Mouse (Mus musculus) neural tube, embryonic 13.5 days (tissue): ENCODE measurements around the gene Nr2f2. TPM values are rescaled to one million over a fixed set of nuclear protein-coding genes. Genes with fewer than 3 reads are reported as not detected.

ENCODE experiments used
- ATAC-seq: fragments of 200-750 bp; cut with Nextera tagmentation; 2 replicates; pipeline ENCODE4 v1.8.0; 2017; ENCODE audit warnings: low read depth, mild to moderate bottlenecking, moderate TSS enrichment, moderate library complexity
- H3K27ac ChIP-seq: fragments of 300-500 bp; sonication (generic); replicated peaks from 2 replicates; pipeline ENCODE4 v1.5.1; 2015; ENCODE audit warnings: moderate library complexity, mild to moderate bottlenecking, inconsistent platforms
- H3K27me3 ChIP-seq: fragments of 300-500 bp; sonication (generic); 2 replicates; pipeline ENCODE4 v1.6.1; 2015; ENCODE audit warnings: mild to moderate bottlenecking, inconsistent platforms
- H3K36me3 ChIP-seq: fragments of 300-500 bp; sonication (generic); 2 replicates; pipeline ENCODE4 v1.6.1; 2015; ENCODE audit warnings: mild to moderate bottlenecking, inconsistent platforms
- H3K4me1 ChIP-seq: fragments of 300-500 bp; sonication (generic); replicated peaks from 2 replicates; pipeline ENCODE4 v1.6.1; 2015; ENCODE audit warnings: inconsistent platforms
- H3K4me2 ChIP-seq: fragments of 300-500 bp; sonication (generic); 2 replicates; pipeline ENCODE4 v1.6.1; 2015; ENCODE audit warnings: inconsistent platforms, mild to moderate bottlenecking, moderate library complexity
- H3K4me3 ChIP-seq: fragments of 300-500 bp; sonication (generic); 2 replicates; pipeline ENCODE4 v1.5.1; 2015; ENCODE audit warnings: mild to moderate bottlenecking, inconsistent platforms
- H3K9ac ChIP-seq: fragments of 300-500 bp; sonication (generic); 2 replicates; pipeline ENCODE4 v1.6.1; 2015; ENCODE audit warnings: moderate library complexity, mild to moderate bottlenecking, inconsistent platforms
- H3K9me3 ChIP-seq: fragments of 300-500 bp; sonication (generic); 2 replicates; pipeline ENCODE4 v1.6.1; 2016; ENCODE audit warnings: inconsistent platforms
- WGBS: fragments of 180-500 bp; shearing (Covaris S2); methylation state at CpG from one replicate; pipeline ENCODE4 v1.1.7; 2015; 5-methylcytosine and 5-hydroxymethylcytosine counted together
- polyA plus RNA-seq: library from polyadenylated mRNA; unstranded; fragments of >200 nt; fragmentation: Nextera tagmentation; extraction: Ambion mirVana; gene quantifications from 2 replicates; pipeline ENCODE4 v1.2.1, GENCODE M21; 2015

The Nr2f2 gene
- polyA plus RNA-seq, 1 experiment from 2014 or later, result 85.5 TPM

GRCm38 (mm10) chr7:70347618-70347958, 18.9 kb downstream of the Nr2f2 start:
- H3K4me2 ChIP-seq, result peak overlapping the region; percentile 88
- ATAC-seq, result no peak
- no peaks in the 10 kb centered on the region for H3K9me3 ChIP-seq
- peaks cover 31% of the 10 kb centered on the region for H3K27me3 ChIP-seq
- H3K27ac ChIP-seq, result peak overlapping the region; percentile 97
- peak overlapping the region; percentile 66 for H3K4me3 ChIP-seq
- H3K36me3 ChIP-seq, result no peaks in the 10 kb centered on the region
- 14% methylated on average over 14 of the region's 14 CpGs for WGBS
- peaks cover 91% of the 10 kb centered on the region for H3K4me1 ChIP-seq
- H3K9ac ChIP-seq, result peak overlapping the region; percentile 91

DNA sequence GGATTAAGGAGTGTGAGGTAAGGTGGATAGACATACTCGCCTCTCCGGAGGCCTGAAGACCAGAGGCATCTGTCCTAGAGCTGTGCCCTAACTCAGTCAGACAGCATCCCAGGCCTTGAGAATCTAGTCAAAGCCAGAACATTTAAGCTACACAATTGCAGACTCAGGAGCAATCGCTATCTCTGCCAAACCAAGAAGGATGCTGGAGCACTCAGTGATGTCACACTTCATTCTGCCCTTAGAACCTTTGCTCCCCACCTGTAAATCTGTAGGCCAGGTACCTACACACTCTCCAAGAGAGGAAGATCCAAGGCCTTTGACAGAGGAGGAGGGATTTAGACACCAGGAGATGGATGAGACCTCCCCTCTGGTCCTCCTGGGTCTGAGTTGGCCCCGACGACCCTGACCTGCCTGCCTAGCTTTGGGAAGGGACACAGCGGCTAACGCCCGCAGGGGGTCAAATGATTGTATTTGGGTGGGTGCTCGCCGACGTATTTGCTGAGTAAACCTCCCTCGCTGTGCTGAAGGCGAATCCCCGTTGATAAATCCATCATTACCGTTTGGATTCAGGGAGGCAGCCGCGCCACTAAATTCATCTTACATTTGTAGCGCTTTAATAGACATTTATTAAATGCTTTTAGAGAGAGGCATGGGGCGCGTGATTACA, 19.5 kb downstream of the Nr2f2 start:
- Histone ChIP-seq H3K9ac (peak overlapping the region; percentile 91), H3K9me3 (no peaks in the 10 kb centered on the region), H3K27me3 (peaks cover 34% of the 10 kb centered on the region), H3K4me2 (peak overlapping the region; percentile 88), H3K4me3 (peak overlapping the region; percentile 66), H3K27ac (peak overlapping the region; percentile 97), H3K36me3 (no peaks in the 10 kb centered on the region), H3K4me1 (peaks cover 86% of the 10 kb centered on the region)
- no peak for ATAC-seq
- 13% methylated on average over 20 of the region's 20 CpGs for WGBS

- Histone ChIP-seq H3K27me3 (peaks cover 44% of the 10 kb centered on the region), H3K4me1 (peaks cover 79% of the 10 kb centered on the region), H3K9ac (peak overlapping the region; percentile 70), H3K27ac (peak overlapping the region; percentile 97), H3K9me3 (no peaks in the 10 kb centered on the region), H3K4me2 (peak overlapping the region; percentile 88), H3K36me3 (no peaks in the 10 kb centered on the region), H3K4me3 (peak overlapping the region; percentile 43)
- peak; percentile 49 for ATAC-seq
- WGBS, result under 1% methylated on average over 35 of the region's 35 CpGs
Observed at GRCm38 (mm10) chr7:70346010-70346536, 20.5 kb downstream of the Nr2f2 start.

DNA sequence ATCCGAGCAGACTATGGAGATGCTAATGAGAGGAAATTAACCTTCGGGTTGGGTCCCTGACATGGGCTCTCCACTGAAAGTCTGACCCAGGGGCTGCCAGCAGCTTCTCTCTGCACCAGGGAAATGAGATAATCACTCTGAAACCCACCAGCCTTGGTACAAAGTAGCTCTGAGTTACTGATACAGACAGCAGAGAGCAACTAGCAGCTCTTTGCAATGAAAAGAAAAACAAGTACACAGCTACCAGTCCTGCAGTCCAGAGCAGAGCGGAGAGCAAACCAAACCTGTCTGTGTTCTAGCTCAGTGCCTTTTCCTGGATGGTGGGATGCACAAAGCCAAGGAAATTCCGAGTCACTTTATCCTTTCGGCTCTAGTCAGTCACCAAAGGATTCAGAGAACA, 23.1 kb downstream of the Nr2f2 start:
- 35% methylated on average over 5 of the region's 5 CpGs for WGBS
- ATAC-seq, result no peak
- H3K4me1 ChIP-seq, result peaks cover 65% of the 10 kb centered on the region

DNA sequence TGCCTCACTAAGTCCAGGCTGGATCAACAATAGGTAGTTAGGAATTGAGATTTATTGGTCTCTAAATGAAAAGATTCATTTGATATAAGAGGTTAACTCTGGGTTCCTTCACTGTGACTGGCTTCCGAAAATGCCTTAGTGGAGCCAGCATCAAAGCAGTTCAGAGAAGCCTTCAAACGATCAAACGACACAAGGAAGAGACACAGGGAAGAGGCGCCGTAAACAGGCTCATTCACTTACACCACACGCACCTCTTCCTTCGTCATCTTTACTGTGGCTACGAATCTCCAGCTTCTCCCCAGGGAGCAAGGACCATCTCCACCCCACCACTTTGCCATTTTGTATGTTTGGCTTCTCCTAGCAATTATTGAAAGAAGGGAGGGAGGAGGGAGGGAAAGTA, 23.8 kb downstream of the Nr2f2 start:
- no peak for ATAC-seq
- H3K4me3 ChIP-seq, result no peak overlapping the region
- H3K9me3 ChIP-seq, result no peaks in the 10 kb centered on the region
- no peaks in the 10 kb centered on the region for H3K36me3 ChIP-seq
- H3K4me2 ChIP-seq, result peak overlapping the region; percentile 15; the same call in 1 of the 2 replicates
- WGBS, result 15% methylated on average over 8 of the region's 8 CpGs
- peaks cover 63% of the 10 kb centered on the region for H3K4me1 ChIP-seq
- H3K9ac ChIP-seq, result no peak overlapping the region
- H3K27me3 ChIP-seq, result peaks cover 77% of the 10 kb centered on the region
- H3K27ac ChIP-seq, result 0 out of 2 replicates have a peak overlapping the region, but pooled peaks have one; percentile 1

More for the DNA sequence above, 23.1 kb downstream of the Nr2f2 start:
- Histone ChIP-seq H3K9ac (0 out of 2 replicates have a peak overlapping the region, but pooled peaks have one; percentile 18), H3K9me3 (no peaks in the 10 kb centered on the region), H3K4me2 (peak overlapping the region; percentile 15; the same call in 1 of the 2 replicates), H3K36me3 (no peaks in the 10 kb centered on the region), H3K27me3 (peaks cover 71% of the 10 kb centered on the region), H3K4me3 (no peak overlapping the region), H3K27ac (no peak overlapping the region; the same call in 1 of the 2 replicates)

DNA sequence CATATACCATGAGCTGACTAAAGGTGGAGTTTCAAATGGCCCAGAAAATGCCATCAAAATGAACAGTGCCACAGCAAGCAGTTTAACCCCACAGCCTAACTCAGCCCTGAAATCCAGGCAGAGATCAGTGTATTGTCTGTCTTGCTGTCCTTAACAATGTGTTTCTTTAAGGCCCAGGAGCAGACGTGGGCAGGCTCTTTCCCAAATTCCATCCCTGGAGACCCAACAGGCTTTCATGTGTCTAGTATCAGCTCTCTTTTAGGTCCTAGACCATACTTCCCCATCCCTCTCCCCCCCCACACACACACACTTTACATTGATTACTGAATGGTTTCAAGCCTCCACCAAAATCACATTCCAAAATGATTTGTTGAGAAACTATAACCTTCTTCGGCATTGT, 24.5 kb downstream of the Nr2f2 start:
- Histone ChIP-seq H3K9ac (no peak overlapping the region), H3K36me3 (no peaks in the 10 kb centered on the region), H3K4me2 (no peak overlapping the region), H3K4me3 (no peak overlapping the region), H3K27ac (no peak overlapping the region), H3K4me1 (peaks cover 63% of the 10 kb centered on the region), H3K9me3 (no peaks in the 10 kb centered on the region), H3K27me3 (peaks cover 84% of the 10 kb centered on the region)
- 27% methylated on average over 2 of the region's 2 CpGs for WGBS
- ATAC-seq, result no peak

GRCm38 (mm10) chr7:70339998-70340630, 26.4 kb downstream of the Nr2f2 start:
- H3K9me3 ChIP-seq, result no peaks in the 10 kb centered on the region
- peaks cover 98% of the 10 kb centered on the region for H3K27me3 ChIP-seq
- H3K4me3 ChIP-seq, result no peak overlapping the region
- 34% methylated on average over 12 of the region's 12 CpGs for WGBS
- no peak overlapping the region for H3K27ac ChIP-seq
- no peak overlapping the region for H3K9ac ChIP-seq
- H3K4me1 ChIP-seq, result peaks cover 47% of the 10 kb centered on the region
- H3K4me2 ChIP-seq, result no peak overlapping the region
- no peak for ATAC-seq
- H3K36me3 ChIP-seq, result no peaks in the 10 kb centered on the region

DNA sequence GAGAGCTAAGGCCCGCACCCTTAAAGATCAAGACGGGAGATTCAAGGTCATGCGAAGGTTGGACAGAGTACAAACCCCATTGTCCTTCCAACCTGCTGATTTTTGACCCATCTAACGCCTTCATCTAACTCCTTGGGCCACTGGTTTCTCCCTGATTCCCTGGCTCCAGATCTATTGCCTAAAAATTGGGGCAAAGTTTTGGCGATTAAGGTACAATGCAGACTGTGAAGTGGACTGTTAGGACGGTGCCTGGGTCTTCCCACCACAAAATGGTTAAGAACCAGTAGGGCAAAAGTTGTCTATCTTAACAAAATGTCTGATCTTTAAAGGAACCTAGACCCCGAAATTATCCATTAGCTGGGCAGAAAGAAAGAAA, 28.3 kb downstream of the Nr2f2 start:
- no peak overlapping the region for H3K27ac ChIP-seq
- peak overlapping the region; percentile 49; the same call in 1 of the 2 replicates for H3K4me2 ChIP-seq

GRCm38 (mm10) chr7:70337581-70338264, 28.8 kb downstream of the Nr2f2 start:
- Histone ChIP-seq H3K27ac (no peak overlapping the region), H3K4me3 (peak overlapping the region; percentile 27), H3K4me1 (peaks cover 28% of the 10 kb centered on the region), H3K9ac (peak overlapping the region; percentile 62), H3K36me3 (no peaks in the 10 kb centered on the region), H3K27me3 (peaks cover 95% of the 10 kb centered on the region), H3K9me3 (no peaks in the 10 kb centered on the region), H3K4me2 (peak overlapping the region; percentile 49)
- peak; percentile 28 for ATAC-seq
- 3% methylated on average over 37 of the region's 37 CpGs for WGBS

More for the DNA sequence above, 28.3 kb downstream of the Nr2f2 start:
- no peaks in the 10 kb centered on the region for H3K9me3 ChIP-seq
- 14% methylated on average over 7 of the region's 7 CpGs for WGBS
- no peak for ATAC-seq
- H3K4me3 ChIP-seq, result no peak overlapping the region
- H3K36me3 ChIP-seq, result no peaks in the 10 kb centered on the region
- peaks cover 95% of the 10 kb centered on the region for H3K27me3 ChIP-seq
- H3K4me1 ChIP-seq, result peaks cover 32% of the 10 kb centered on the region
- no peak overlapping the region for H3K9ac ChIP-seq

DNA sequence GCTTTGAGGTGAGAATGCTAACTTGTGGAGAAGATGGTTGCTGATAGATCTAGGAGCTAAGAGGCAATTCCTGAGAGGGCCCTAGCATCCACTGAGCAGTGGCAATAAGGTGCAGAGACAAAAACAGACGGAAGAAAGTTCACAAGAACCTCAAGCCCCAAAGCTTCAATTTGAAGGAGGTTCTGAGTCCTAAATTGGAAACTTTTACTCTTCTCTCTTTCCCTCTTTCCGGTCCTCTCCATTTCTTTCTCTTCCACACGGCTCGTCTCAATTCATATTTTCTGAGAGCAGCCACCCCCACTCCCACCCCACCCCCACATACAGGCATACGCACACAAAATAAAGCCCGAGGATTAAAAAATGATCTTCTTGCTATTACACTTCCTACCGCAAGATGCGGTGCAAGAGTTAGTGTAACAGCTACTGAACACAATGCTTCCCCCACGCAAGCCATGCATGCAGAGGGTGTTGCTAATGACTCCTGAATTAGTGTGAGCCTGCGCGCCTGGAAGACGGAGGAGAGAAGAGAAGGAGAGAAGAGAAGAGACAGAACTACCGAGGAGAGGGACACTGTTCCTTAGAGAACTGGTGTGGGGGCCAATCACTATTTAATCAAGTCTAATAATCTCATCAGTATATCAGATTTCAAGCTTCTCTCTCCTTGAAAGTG, 29.8 kb downstream of the Nr2f2 start:
- no peak overlapping the region for H3K9ac ChIP-seq
- H3K9me3 ChIP-seq, result no peaks in the 10 kb centered on the region
- peaks cover 37% of the 10 kb centered on the region for H3K4me1 ChIP-seq
- H3K4me3 ChIP-seq, result no peak overlapping the region
- 0 out of 2 replicates have a peak overlapping the region, but pooled peaks have one; percentile 49 for H3K4me2 ChIP-seq
- peaks cover 97% of the 10 kb centered on the region for H3K27me3 ChIP-seq
- ATAC-seq, result no peak
- 16% methylated on average over 13 of the region's 13 CpGs for WGBS
- H3K27ac ChIP-seq, result no peak overlapping the region
- H3K36me3 ChIP-seq, result no peaks in the 10 kb centered on the region

GRCm38 (mm10) chr7:70336126-70336525, 30.4 kb downstream of the Nr2f2 start:
- no peak overlapping the region for H3K9ac ChIP-seq
- no peaks in the 10 kb centered on the region for H3K36me3 ChIP-seq
- peaks cover 43% of the 10 kb centered on the region for H3K4me1 ChIP-seq
- no peak for ATAC-seq
- no peaks in the 10 kb centered on the region for H3K9me3 ChIP-seq
- WGBS, result 43% methylated on average over 3 of the region's 3 CpGs
- peaks cover 97% of the 10 kb centered on the region for H3K27me3 ChIP-seq
- no peak overlapping the region for H3K27ac ChIP-seq
- H3K4me3 ChIP-seq, result no peak overlapping the region
- no peak overlapping the region for H3K4me2 ChIP-seq
